Comparison of ENCODE assay signal across 8 mouse cellular contexts in the genomic region with DNA sequence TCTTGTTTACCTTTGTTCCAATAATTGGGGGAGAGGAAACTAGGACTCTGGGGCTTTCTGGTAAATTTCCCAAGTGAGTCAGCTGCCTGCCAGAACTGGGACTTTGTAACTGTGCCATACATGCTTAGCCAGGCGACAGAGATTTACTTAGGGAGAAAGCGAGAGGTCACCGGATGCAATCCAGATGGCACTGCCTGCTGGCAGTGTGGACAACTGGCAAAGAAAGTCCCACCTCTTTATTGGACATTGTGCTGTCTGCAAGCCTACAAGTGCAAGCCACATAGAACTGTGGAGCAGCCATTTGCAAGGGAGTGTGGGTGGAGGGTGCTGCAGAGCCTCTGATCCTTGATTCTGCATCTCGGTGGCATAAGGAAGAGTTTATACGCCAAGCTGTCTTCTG.
DNase-seq lines count a peak whose midpoint lies in the region; ATAC-seq and TF ChIP-seq lines count a peak whose summit lies in the region.
"Had no signal": no experiment of that assay in that cellular context is flagged by ENCODE, and none has a peak within 500 bp of the region (broad histone marks: within the 10 kb centered on the region; RNA-seq: fewer than 3 reads in every experiment).

No protein-coding gene starts in this region.

- H3K27me3 ChIP-seq in forebrain, postnatal 0 days (ENCODE audit: insufficient read depth, low read length), result no peaks in the 10 kb centered on the region

- H3K4me1 ChIP-seq in forebrain, postnatal 0 days (ENCODE audit: insufficient read depth), result 0 out of 2 replicates have a peak, but pooled peaks cover 4% of the 10 kb centered on the region

- H3K4me2 ChIP-seq in forebrain, postnatal 0 days (ENCODE audit: low read depth), result no peak overlapping the region

- ATAC-seq in forebrain, postnatal 0 days, result peak; percentile 60

- WGBS in forebrain, postnatal 0 days, result 34% methylated on average over 5 of the region's 5 CpGs

- peak; percentile 39 for DNase-seq in 3T3-L1 (ENCODE audit: low read depth, low spot score)
- peak; percentile 88 for DNase-seq in Muller cell, postnatal 12 days (ENCODE audit: inconsistent ontology term)
- DNase-seq in forebrain, postnatal 0 days, result peak; percentile 62
- peak; percentile 21 to 51 for DNase-seq in left cerebral cortex, adult 8-10 months (ENCODE audit: low spot score in 2 of 2)
- DNase-seq in thymus, postnatal 25 days, result no peak
- DNase-seq in ovary, postnatal 14 days (ENCODE audit: low spot score), result no peak
- no peak for DNase-seq in heart, postnatal 4 days

- TF ChIP-seq CTCF in forebrain, postnatal 0 days (IDR thresholded peaks at IDR 0.05; ENCODE audit: low read depth), result no peak

- H3K4me3 ChIP-seq in forebrain, postnatal 0 days (ENCODE audit: low read depth, low read length), result no peak overlapping the region
- H3K4me3 ChIP-seq: erythroblast, embryonic 14.5 days had no signal

- H3K36me3 ChIP-seq in forebrain, postnatal 0 days (ENCODE audit: insufficient read depth), result no peaks in the 10 kb centered on the region

- H3K9me3 ChIP-seq in forebrain, postnatal 0 days (ENCODE audit: low read length), result no peaks in the 10 kb centered on the region

- H3K27ac ChIP-seq in forebrain, postnatal 0 days (ENCODE audit: low read depth, low read length), result no peak overlapping the region

- H3K9ac ChIP-seq in forebrain, postnatal 0 days, result no peak overlapping the region

Comparison
In these comparisons a context has a peak if more than half of its experiments do, and no peak if none do; other contexts are left out.
1. DNase-seq: peak in 3T3-L1 (single experiment), Muller cell, postnatal 12 days (single experiment), forebrain, postnatal 0 days (single experiment) and left cerebral cortex, adult 8-10 months (2 of 2); none in thymus, postnatal 25 days (single experiment), ovary, postnatal 14 days (single experiment) and heart, postnatal 4 days (single experiment).